Mouse (Mus musculus) hindbrain, embryonic 16.5 days (tissue): ENCODE measurements at regions not wholly inside any gene's neighbourhood (a gene's known extent, or its start where the extent isn't known, plus 50 kb on each side); places are given as distances from the start of the nearest gene placed in this dataset.

Source experiments
- ATAC-seq: fragments of 200-750 bp; cut with Nextera tagmentation; 2 replicates; pipeline ENCODE4 v1.8.0; 2017; ENCODE audit warnings: moderate TSS enrichment, moderate library complexity
- H3K27ac ChIP-seq: fragments of 300-500 bp; sonication (generic); 2 replicates; pipeline ENCODE4 v1.5.1; 2014; ENCODE audit warnings: low read depth, mild to moderate bottlenecking, control low read depth, low read length, moderate library complexity
- H3K27me3 ChIP-seq: fragments of 300-500 bp; sonication (generic); replicated peaks from 2 replicates; pipeline ENCODE4 v1.6.1; 2014; ENCODE audit warnings: low read length; ENCODE audit not compliant: control insufficient read depth, insufficient read depth
- H3K36me3 ChIP-seq: fragments of 300-500 bp; sonication (generic); 2 replicates; pipeline ENCODE4 v1.6.1; 2014; ENCODE audit warnings: mild to moderate bottlenecking, low read length, moderate library complexity, mixed read lengths; ENCODE audit not compliant: control insufficient read depth, insufficient read depth
- H3K4me1 ChIP-seq: fragments of 300-500 bp; sonication (generic); 2 replicates; pipeline ENCODE4 v1.6.1; 2014; ENCODE audit warnings: low read depth, low read length; ENCODE audit not compliant: control insufficient read depth, insufficient read depth
- H3K4me2 ChIP-seq: fragments of 300-500 bp; sonication (generic); 2 replicates; pipeline ENCODE4 v1.6.1; 2014; ENCODE audit warnings: mild to moderate bottlenecking, low read length, control low read depth, moderate library complexity
- H3K4me3 ChIP-seq: fragments of 300-500 bp; sonication (generic); 2 replicates; pipeline ENCODE4 v1.5.1; 2014; ENCODE audit warnings: mild to moderate bottlenecking, low read length, control low read depth, moderate library complexity
- H3K9ac ChIP-seq: fragments of 300-500 bp; sonication (generic); 2 replicates; pipeline ENCODE4 v1.6.1; 2014; ENCODE audit warnings: low read depth, mild to moderate bottlenecking, control low read depth, low read length, moderate library complexity
- H3K9me3 ChIP-seq: fragments of 300-500 bp; sonication (generic); 2 replicates; pipeline ENCODE4 v1.6.1; 2014; ENCODE audit warnings: mild to moderate bottlenecking, low read length, moderate library complexity; ENCODE audit not compliant: control insufficient read depth
- WGBS: fragments of 180-500 bp; shearing (Covaris S2); extraction: QIAGEN DNeasy Blood & Tissue Kit; methylation state at CpG from one replicate; pipeline ENCODE4 v1.1.7; 2014; 5-methylcytosine and 5-hydroxymethylcytosine counted together

GRCm38 (mm10) chr12:13024215-13024841 lies 82.6 kb upstream of the Mycn start:
- no peaks in the 10 kb centered on the region for H3K9me3 ChIP-seq
- H3K4me2 ChIP-seq = no peak overlapping the region
- no peak overlapping the region for H3K9ac ChIP-seq
- peak; percentile 81 for ATAC-seq
- H3K27ac ChIP-seq = 0 out of 2 replicates have a peak overlapping the region, but pooled peaks have one; percentile 18
- no peaks in the 10 kb centered on the region for H3K36me3 ChIP-seq
- peaks cover 14% of the 10 kb centered on the region for H3K4me1 ChIP-seq
- 27% methylated on average over 8 of the region's 8 CpGs for WGBS
- H3K4me3 ChIP-seq = no peak overlapping the region
- H3K27me3 ChIP-seq = no peaks in the 10 kb centered on the region

- no peak overlapping the region for H3K9ac ChIP-seq
- no peaks in the 10 kb centered on the region for H3K27me3 ChIP-seq
- ATAC-seq = peak; percentile 73; the same call in 1 of the 2 replicates
- H3K9me3 ChIP-seq = no peaks in the 10 kb centered on the region
- no peaks in the 10 kb centered on the region for H3K4me1 ChIP-seq
- H3K36me3 ChIP-seq = no peaks in the 10 kb centered on the region
- WGBS = 68% methylated on average over 9 of the region's 9 CpGs
- H3K4me2 ChIP-seq = no peak overlapping the region
- no peak overlapping the region for H3K27ac ChIP-seq
- H3K4me3 ChIP-seq = no peak overlapping the region
Measured at GRCm38 (mm10) chr12:13011023-13011761, 69.5 kb upstream of the Mycn start.

- Histone ChIP-seq H3K36me3 (no peaks in the 10 kb centered on the region), H3K9ac (no peak overlapping the region), H3K27ac (no peak overlapping the region), H3K4me1 (no peaks in the 10 kb centered on the region), H3K9me3 (no peaks in the 10 kb centered on the region), H3K4me2 (no peak overlapping the region), H3K4me3 (no peak overlapping the region), H3K27me3 (no peaks in the 10 kb centered on the region)
- ATAC-seq = no peak
- 72% methylated on average over 3 of the region's 3 CpGs for WGBS
Measured at GRCm38 (mm10) chr12:13010405-13010804, 68.7 kb upstream of the Mycn start.

- Histone ChIP-seq H3K27ac (no peak overlapping the region), H3K9ac (no peak overlapping the region), H3K4me3 (no peak overlapping the region), H3K27me3 (no peaks in the 10 kb centered on the region), H3K4me1 (no peaks in the 10 kb centered on the region), H3K9me3 (no peaks in the 10 kb centered on the region), H3K4me2 (no peak overlapping the region), H3K36me3 (no peaks in the 10 kb centered on the region)
- ATAC-seq = no peak
- 36% methylated on average over 2 of the region's 2 CpGs for WGBS
Measured at GRCm38 (mm10) chr12:13009470-13009869, 67.8 kb upstream of the Mycn start.

- Histone ChIP-seq H3K4me3 (no peak overlapping the region), H3K9me3 (no peaks in the 10 kb centered on the region), H3K4me2 (no peak overlapping the region), H3K36me3 (no peaks in the 10 kb centered on the region), H3K27me3 (no peaks in the 10 kb centered on the region), H3K4me1 (no peaks in the 10 kb centered on the region), H3K9ac (no peak overlapping the region), H3K27ac (no peak overlapping the region)
- ATAC-seq = no peak
- WGBS = 83% methylated on average over 3 of the region's 3 CpGs
Measured at GRCm38 (mm10) chr12:13002703-13003102, 61.0 kb upstream of the Mycn start.

GRCm38 (mm10) chr12:13002069-13002590 lies 60.4 kb upstream of the Mycn start:
- ATAC-seq = no peak
- H3K36me3 ChIP-seq = no peaks in the 10 kb centered on the region
- H3K27ac ChIP-seq = no peak overlapping the region
- H3K4me2 ChIP-seq = no peak overlapping the region
- no peaks in the 10 kb centered on the region for H3K9me3 ChIP-seq
- H3K4me1 ChIP-seq = no peaks in the 10 kb centered on the region
- no peak overlapping the region for H3K9ac ChIP-seq
- no peak overlapping the region for H3K4me3 ChIP-seq
- no peaks in the 10 kb centered on the region for H3K27me3 ChIP-seq
- 89% methylated on average over 6 of the region's 6 CpGs for WGBS

GRCm38 (mm10) chr12:12995974-12996361 lies 54.3 kb upstream of the Mycn start:
- H3K9me3 ChIP-seq = no peaks in the 10 kb centered on the region
- H3K27ac ChIP-seq = no peak overlapping the region
- no peak overlapping the region for H3K4me3 ChIP-seq
- 85% methylated on average over 9 of the region's 9 CpGs for WGBS
- H3K9ac ChIP-seq = no peak overlapping the region
- H3K27me3 ChIP-seq = no peaks in the 10 kb centered on the region
- H3K36me3 ChIP-seq = no peaks in the 10 kb centered on the region
- H3K4me2 ChIP-seq = no peak overlapping the region
- H3K4me1 ChIP-seq = no peaks in the 10 kb centered on the region
- ATAC-seq = no peak

GRCm38 (mm10) chr12:12995061-12995973 lies 53.6 kb upstream of the Mycn start:
- Histone ChIP-seq H3K4me2 (no peak overlapping the region), H3K4me3 (no peak overlapping the region), H3K9ac (no peak overlapping the region), H3K4me1 (no peaks in the 10 kb centered on the region), H3K36me3 (no peaks in the 10 kb centered on the region), H3K27me3 (no peaks in the 10 kb centered on the region), H3K9me3 (no peaks in the 10 kb centered on the region), H3K27ac (no peak overlapping the region)
- 49% methylated on average over 21 of the region's 21 CpGs for WGBS
- ATAC-seq = 0 out of 2 replicates have a peak, but pooled peaks have one; percentile 42
